Mouse (Mus musculus) cerebellum, postnatal 14 days (tissue): ENCODE measurements around the gene Mgat4c.
A peak's percentile ranks its signal among the peaks of the same experiment; 100 is the strongest.
"Not testable (repeated sequence)": the region's sequence is repeated elsewhere in the genome, so short reads cannot be mapped to it uniquely, and the experiment has no call there.

ENCODE experiments used
- DNase-seq, 2 experiments: peaks; one replicate each; pipeline ENCODE4 v3.0.0; 2021; ENCODE audit warnings: mixed read lengths in 2 of 2

The Mgat4c gene

GRCm38 (mm10) chr10:102154865-102155264 is 473.6 kb downstream of the Mgat4c start:
- peak; percentile 52 to 57 for DNase-seq

- peak in 1 of 2 experiments; percentile 9 for DNase-seq
Measured at GRCm38 (mm10) chr10:102155853-102156252, 474.6 kb downstream of the Mgat4c start.

GRCm38 (mm10) chr10:102158809-102159208 is 477.5 kb downstream of the Mgat4c start:
- peak; percentile 40 to 45 for DNase-seq

- DNase-seq, result no peak
Measured at GRCm38 (mm10) chr10:102184726-102185125, 503.4 kb downstream of the Mgat4c start.

GRCm38 (mm10) chr10:102191646-102192045 is 510.4 kb downstream of the Mgat4c start:
- no peak for DNase-seq

- DNase-seq, result no peak
Measured at GRCm38 (mm10) chr10:102196850-102197249, 515.6 kb downstream of the Mgat4c start.

DNA sequence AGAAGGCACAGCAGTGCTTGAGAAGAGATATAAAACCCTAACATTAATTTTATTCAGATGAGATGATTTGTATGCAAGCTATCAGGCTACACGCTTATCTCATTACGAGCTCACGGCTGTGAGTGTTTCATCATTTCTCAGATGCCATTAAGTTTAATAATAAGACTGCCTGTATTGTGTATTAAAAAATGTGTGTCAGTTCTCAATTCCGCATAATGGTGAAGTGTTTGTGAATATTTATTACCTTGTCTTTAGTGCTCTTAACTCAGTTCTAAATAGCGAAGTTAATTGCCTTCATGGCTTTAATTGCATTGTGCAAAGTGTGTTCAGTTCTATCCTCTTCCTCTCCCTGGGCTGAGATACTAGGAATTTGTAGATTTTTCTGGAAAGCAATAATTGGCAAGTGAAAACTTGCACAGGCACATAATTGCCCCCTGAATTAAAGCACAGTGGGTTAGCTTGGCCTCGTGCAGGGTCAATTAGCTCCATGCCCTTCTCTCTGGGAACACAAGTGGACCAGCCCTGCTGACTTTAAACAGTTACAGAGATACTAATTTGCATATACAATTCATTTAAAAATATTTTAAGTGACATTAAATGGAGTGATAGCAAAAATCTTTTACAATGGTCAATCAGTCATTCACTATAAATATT is 557.4 kb downstream of the Mgat4c start:
- no peak for DNase-seq

GRCm38 (mm10) chr10:102243897-102244296 is 562.6 kb downstream of the Mgat4c start:
- no peak for DNase-seq

DNA sequence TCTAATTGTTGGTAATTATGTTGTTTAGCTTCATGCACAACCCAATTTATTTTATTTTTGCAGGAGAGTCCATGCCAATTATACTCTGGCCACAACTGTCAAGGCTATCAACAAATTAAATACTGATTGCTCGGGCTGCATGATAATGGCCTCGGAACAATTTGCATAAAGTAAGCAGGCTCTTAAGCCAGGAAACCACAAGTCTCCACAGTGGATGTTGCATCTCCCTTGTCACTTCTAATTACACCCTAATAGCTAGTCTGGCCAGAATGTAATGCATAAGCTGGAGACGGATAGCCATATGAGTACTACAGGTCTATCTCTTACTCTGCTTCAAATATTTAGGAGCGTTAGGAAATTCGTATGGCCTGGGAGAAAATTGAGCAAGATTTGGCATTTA is 563.3 kb downstream of the Mgat4c start:
- no peak for DNase-seq

GRCm38 (mm10) chr10:102245269-102245668 is 564.0 kb downstream of the Mgat4c start:
- DNase-seq, result no peak

DNA sequence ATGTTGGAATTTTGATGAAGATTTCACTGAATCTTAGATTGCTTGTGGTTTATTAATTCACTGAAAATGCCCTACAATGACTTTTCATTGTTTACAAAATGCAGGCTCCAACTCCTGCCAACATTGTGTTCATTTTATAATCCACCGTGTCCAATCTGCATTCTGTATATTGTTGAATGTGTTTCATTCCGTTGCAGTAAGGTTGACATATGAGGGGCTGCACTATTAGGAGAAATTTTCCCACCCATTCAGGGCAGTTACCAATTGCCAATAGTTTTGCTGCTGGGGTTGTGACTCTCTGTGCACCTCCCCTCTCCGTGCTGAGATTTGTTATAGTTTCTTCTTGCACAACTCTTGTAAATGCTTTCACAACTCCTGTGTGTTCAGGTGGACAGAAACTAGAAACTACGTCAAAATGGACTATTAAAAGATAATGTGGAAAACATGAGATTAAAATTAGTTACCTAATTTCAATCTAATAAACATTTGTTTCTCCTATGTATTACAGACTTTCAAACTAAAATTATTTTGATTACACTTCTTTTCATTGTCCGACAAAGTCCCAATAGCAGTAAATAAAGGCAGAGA is 627.7 kb downstream of the Mgat4c start:
- DNase-seq, result no peak

- DNase-seq, result no peak
Measured at GRCm38 (mm10) chr10:102365685-102366381, 684.5 kb downstream of the Mgat4c start.

DNA sequence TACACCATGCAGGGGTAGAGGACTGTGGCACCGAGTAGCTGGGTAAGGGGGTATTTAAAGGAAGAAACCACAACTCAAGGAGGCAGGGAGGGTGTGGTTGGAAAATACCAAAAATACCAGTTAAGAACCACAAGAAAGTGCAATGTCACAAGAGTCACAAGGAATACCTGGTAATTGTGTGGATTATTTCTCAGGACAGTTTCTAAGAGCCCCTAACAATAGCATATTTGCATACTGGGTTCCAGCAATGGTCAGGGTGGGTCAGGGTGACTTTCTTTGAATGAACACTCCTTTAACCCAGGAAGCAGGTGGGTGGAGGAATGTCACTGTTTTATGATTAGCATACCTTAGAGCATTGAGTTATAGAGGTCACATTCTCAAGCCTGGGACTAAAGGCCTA is 689.3 kb downstream of the Mgat4c start:
- no peak for DNase-seq

GRCm38 (mm10) chr10:102372111-102372510 is 690.8 kb downstream of the Mgat4c start:
- no peak for DNase-seq

DNA sequence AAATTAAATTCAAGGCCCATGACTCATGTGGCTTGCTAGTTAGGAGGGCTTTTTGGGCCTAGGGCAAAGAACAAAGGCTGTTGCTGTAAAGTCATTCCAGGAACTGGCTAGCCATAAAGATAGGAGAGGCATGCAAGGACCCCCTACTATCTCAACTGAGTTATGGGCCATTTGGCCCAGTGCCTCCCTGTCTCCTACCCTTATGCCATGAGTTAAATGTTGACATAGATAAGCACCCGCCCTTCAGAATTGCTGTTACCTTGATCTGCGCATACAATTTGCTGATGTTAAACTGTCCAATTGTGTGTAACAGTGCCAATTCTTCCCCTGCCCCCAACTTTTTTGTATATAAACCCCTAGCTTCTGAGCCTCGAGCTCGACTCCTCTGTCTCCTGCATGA is 692.8 kb downstream of the Mgat4c start:
- DNase-seq, result no peak

DNA sequence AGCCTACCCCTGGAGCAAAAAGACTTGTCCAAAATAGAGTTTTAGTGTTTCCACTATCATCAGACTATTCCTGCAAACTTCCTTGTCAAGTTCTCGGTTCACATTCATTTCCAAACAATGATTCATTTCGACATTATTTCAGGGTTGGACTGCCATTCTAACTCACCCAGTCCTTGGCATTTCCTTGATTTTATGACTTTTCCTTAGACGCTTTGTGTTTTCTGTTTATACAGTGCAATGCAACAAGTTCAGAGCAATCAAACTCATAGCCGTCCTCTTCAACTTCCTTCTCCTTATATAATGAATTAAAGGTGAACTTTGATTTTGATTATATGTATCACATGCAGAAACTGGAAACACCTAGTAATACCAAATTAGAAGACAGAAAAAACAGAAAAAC is 696.1 kb downstream of the Mgat4c start:
- DNase-seq, result no peak

DNA sequence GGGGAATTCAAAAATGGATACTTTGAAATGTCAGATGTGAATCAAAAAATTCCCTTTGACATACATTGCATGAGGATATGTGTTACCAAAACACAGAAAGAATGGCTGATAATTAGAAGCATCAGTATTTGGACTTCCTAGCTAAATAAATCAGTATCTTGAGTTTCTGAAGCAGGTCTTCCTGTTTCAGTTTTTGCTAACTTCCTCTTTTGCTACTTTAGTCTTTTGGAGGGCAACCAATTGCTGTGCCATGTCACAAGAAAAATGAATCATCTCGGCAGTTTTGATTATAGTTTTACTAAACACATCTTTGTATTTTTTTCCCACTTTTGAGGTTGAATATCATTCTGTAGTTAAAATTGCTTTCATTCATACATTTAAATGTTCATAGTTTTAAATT is 707.9 kb downstream of the Mgat4c start:
- DNase-seq, result no peak

- peak in 1 of 2 experiments; percentile 8 for DNase-seq
Measured at GRCm38 (mm10) chr10:102417654-102418272, 736.5 kb downstream of the Mgat4c start.

DNA sequence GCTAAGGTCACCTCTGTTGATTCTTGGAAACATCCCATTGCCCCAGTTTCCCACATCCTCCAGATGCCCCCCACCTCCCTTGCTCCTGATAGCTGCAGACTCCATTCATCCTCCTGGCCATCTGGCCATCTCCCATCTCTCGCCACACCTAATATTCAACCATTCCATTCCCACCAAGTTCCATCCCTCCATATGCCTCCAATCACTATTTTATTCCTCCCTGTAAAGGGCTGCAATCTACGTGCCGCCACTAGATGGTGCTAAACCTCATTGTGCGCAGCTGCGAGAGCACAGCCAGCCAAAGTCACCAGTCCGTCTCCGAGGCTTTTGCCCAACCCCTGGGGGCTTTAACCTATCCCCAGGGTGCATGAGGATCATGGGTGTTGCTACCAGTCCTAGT is 753.8 kb downstream of the Mgat4c start:
- peak; percentile 55 to 68 for DNase-seq

GRCm38 (mm10) chr10:102435467-102435866 is 754.2 kb downstream of the Mgat4c start:
- DNase-seq, result not testable (repeated sequence)
